Mouse (Mus musculus) lung, embryonic 16.5 days (tissue): Measurements from ENCODE around the gene Fam78b. TPM values are rescaled to one million over a fixed set of nuclear protein-coding genes. Genes with fewer than 3 reads are reported as not detected.

Experiments used
- ATAC-seq: fragments of 200-750 bp; cut with Nextera tagmentation; 2 replicates; pipeline ENCODE4 v1.8.0; 2017; ENCODE audit warnings: low read depth, mild to moderate bottlenecking, moderate library complexity
- H3K27ac ChIP-seq: fragments of 300-500 bp; sonication (generic); 2 replicates; pipeline ENCODE4 v1.5.1; 2014; ENCODE audit warnings: mild to moderate bottlenecking, control low read depth, low read length
- H3K27me3 ChIP-seq: fragments of 300-500 bp; sonication (generic); 2 replicates; pipeline ENCODE4 v1.6.1; 2014; ENCODE audit warnings: low read depth, low read length, mixed read lengths; ENCODE audit not compliant: control insufficient read depth, insufficient read depth
- H3K36me3 ChIP-seq: fragments of 300-500 bp; sonication (generic); 2 replicates; pipeline ENCODE4 v1.6.1; 2014; ENCODE audit warnings: low read length; ENCODE audit not compliant: control insufficient read depth, insufficient read depth
- H3K4me1 ChIP-seq: fragments of 300-500 bp; sonication (generic); replicated peaks from 2 replicates; pipeline ENCODE4 v1.6.1; 2014; ENCODE audit warnings: low read length, mixed read lengths; ENCODE audit not compliant: control insufficient read depth, insufficient read depth
- H3K4me2 ChIP-seq: fragments of 300-500 bp; sonication (generic); 2 replicates; pipeline ENCODE4 v1.6.1; 2014; ENCODE audit warnings: low read depth, low read length, control low read depth
- H3K4me3 ChIP-seq: fragments of 300-500 bp; sonication (generic); 2 replicates; pipeline ENCODE4 v1.5.1; 2014; ENCODE audit warnings: mild to moderate bottlenecking, low read length, control low read depth
- H3K9ac ChIP-seq: fragments of 300-500 bp; sonication (generic); 2 replicates; pipeline ENCODE4 v1.6.1; 2014; ENCODE audit warnings: low read length, control low read depth
- H3K9me3 ChIP-seq: fragments of 300-500 bp; sonication (generic); 2 replicates; pipeline ENCODE4 v1.6.1; 2016; ENCODE audit warnings: low read length; ENCODE audit not compliant: control insufficient read depth
- WGBS: fragments of 180-500 bp; shearing (Covaris S2); extraction: QIAGEN DNeasy Blood & Tissue Kit; methylation state at CpG from one replicate; pipeline ENCODE4 v1.1.7; 2014; 5-methylcytosine and 5-hydroxymethylcytosine counted together
- polyA plus RNA-seq: library from polyadenylated mRNA; unstranded; fragments of >200 nt; fragmentation: Nextera tagmentation; extraction: Ambion mirVana; gene quantifications from 2 replicates; pipeline ENCODE4 v1.2.1, GENCODE M21; 2015

Gene Fam78b
- polyA plus RNA-seq, 1 experiment from 2014 or later: 0.18 TPM

DNA sequence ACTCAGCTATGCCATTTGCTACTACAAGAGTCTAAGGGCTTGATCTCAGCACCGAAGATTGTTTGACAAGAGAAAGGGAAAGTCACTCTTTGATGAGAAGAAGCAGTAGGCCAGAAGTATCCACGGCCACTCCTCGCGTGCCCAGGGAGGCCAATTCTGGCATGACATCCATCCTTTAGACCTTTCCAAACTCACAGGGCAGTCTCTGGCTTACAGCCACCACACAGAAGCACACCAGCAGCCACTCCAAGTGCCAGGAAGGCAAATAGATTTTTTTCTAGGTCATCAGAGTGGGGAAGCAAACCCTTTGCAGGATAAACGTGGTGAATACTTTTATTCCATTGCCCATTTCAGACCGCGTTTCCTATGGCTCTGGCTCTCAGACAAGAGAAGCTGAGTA lies 97.5 kb downstream of the Fam78b start:
- Histone ChIP-seq H3K4me2 (no peak overlapping the region), H3K27ac (no peak overlapping the region), H3K36me3 (no peaks in the 10 kb centered on the region), H3K9ac (no peak overlapping the region), H3K9me3 (no peaks in the 10 kb centered on the region), H3K27me3 (no peaks in the 10 kb centered on the region), H3K4me3 (no peak overlapping the region), H3K4me1 (no peaks in the 10 kb centered on the region; the same call in 1 of the 2 replicates)
- 64% methylated on average over 7 of the region's 7 CpGs for WGBS
- ATAC-seq: no peak

- no peaks in the 10 kb centered on the region for H3K27me3 ChIP-seq
- no peaks in the 10 kb centered on the region; the same call in 1 of the 2 replicates for H3K4me1 ChIP-seq
- 52% methylated on average over 8 of the region's 8 CpGs for WGBS
- H3K9me3 ChIP-seq: no peaks in the 10 kb centered on the region
- no peak overlapping the region for H3K4me2 ChIP-seq
- no peaks in the 10 kb centered on the region for H3K36me3 ChIP-seq
- no peak overlapping the region for H3K27ac ChIP-seq
- H3K4me3 ChIP-seq: no peak overlapping the region
- H3K9ac ChIP-seq: no peak overlapping the region
- no peak for ATAC-seq
These were observed 100.8 kb downstream of the Fam78b start for GRCm38 (mm10) chr1:167102046-167102445.

DNA sequence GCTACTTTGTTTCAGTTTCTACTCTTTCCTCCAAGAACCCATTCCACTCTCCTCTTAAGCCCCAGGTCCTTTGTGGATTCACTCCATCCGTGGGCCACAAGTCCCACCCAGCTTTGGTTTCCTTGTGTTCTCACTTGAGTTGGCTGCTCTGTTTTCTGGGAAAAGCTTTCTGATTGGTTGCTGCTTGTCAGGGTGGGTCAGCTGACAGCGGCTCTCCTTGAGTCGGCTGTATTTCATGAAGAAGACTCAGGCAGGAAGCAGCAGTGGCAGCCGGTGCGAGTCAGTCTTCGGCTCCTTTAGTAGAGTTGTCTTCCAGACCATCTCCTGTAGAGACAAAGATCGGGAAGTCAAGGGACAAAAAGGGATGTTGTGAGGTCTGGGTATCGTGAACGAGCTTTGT lies 101.3 kb downstream of the Fam78b start:
- Histone ChIP-seq H3K27me3 (no peaks in the 10 kb centered on the region), H3K27ac (no peak overlapping the region), H3K4me1 (no peaks in the 10 kb centered on the region; the same call in 1 of the 2 replicates), H3K9me3 (no peaks in the 10 kb centered on the region), H3K4me2 (no peak overlapping the region), H3K36me3 (no peaks in the 10 kb centered on the region), H3K9ac (no peak overlapping the region), H3K4me3 (no peak overlapping the region)
- 65% methylated on average over 9 of the region's 9 CpGs for WGBS
- no peak for ATAC-seq

- WGBS: 35% methylated on average over 5 of the region's 5 CpGs
- H3K4me1 ChIP-seq: no peaks in the 10 kb centered on the region; the same call in 1 of the 2 replicates
- H3K27me3 ChIP-seq: no peaks in the 10 kb centered on the region
- no peak overlapping the region for H3K4me2 ChIP-seq
- no peak overlapping the region for H3K4me3 ChIP-seq
- no peak overlapping the region for H3K9ac ChIP-seq
- no peaks in the 10 kb centered on the region for H3K36me3 ChIP-seq
- peaks cover 3% of the 10 kb centered on the region; the same call in 1 of the 2 replicates for H3K9me3 ChIP-seq
- no peak for ATAC-seq
- H3K27ac ChIP-seq: no peak overlapping the region
These were observed 103.9 kb downstream of the Fam78b start for GRCm38 (mm10) chr1:167104956-167105626.

- WGBS: 78% methylated on average over 4 of the region's 4 CpGs
- Histone ChIP-seq H3K36me3 (no peaks in the 10 kb centered on the region), H3K9me3 (peaks cover 3% of the 10 kb centered on the region; the same call in 1 of the 2 replicates), H3K9ac (no peak overlapping the region), H3K27ac (no peak overlapping the region), H3K27me3 (no peaks in the 10 kb centered on the region), H3K4me2 (no peak overlapping the region), H3K4me1 (no peaks in the 10 kb centered on the region; the same call in 1 of the 2 replicates), H3K4me3 (no peak overlapping the region)
- ATAC-seq: no peak
These were observed 104.7 kb downstream of the Fam78b start for GRCm38 (mm10) chr1:167105916-167106315.

- Histone ChIP-seq H3K27me3 (no peaks in the 10 kb centered on the region), H3K9me3 (peaks cover 3% of the 10 kb centered on the region; the same call in 1 of the 2 replicates), H3K9ac (no peak overlapping the region), H3K4me2 (no peak overlapping the region), H3K27ac (no peak overlapping the region), H3K36me3 (no peaks in the 10 kb centered on the region), H3K4me1 (no peaks in the 10 kb centered on the region), H3K4me3 (no peak overlapping the region)
- no peak for ATAC-seq
- 72% methylated on average over 8 of the region's 8 CpGs for WGBS
These were observed 107.8 kb downstream of the Fam78b start for GRCm38 (mm10) chr1:167108973-167109509.

DNA sequence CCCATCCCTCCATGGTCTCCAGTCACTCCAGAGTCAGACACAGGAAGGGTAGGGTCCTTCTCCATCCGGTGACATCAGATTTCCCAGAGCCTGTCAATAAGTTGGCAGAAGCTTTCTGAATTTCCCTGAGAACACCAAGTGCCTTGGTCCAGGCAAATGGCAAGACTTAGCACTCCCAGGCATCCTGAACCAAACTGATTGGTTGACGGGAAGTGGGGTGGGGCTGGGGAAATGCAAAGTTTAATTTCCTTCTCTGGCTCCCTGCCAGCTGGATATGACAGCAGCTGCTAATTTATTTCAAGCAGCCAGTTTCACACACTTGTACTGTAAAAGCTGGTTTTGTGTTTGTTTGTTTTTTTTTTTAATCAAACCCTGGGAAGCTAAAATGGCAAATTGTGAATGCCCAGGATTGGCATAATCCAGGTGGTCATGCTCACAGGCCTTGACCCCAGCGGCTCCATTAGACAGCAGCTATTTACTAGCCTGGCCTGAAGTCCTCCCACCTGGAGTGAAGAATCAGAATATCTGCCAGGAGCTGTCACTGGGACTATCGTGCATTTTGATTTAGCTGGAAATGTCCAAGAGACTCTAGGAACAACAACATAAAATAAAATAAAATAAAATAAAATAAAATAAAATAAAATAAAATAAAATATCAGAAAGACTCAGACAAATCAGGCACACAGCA lies 113.3 kb downstream of the Fam78b start:
- no peaks in the 10 kb centered on the region for H3K36me3 ChIP-seq
- ATAC-seq: no peak

GRCm38 (mm10) chr1:167115121-167115520 lies 113.9 kb downstream of the Fam78b start:
- Histone ChIP-seq H3K27me3 (no peaks in the 10 kb centered on the region), H3K4me3 (no peak overlapping the region), H3K9me3 (no peaks in the 10 kb centered on the region), H3K4me1 (no peaks in the 10 kb centered on the region), H3K4me2 (no peak overlapping the region), H3K9ac (no peak overlapping the region), H3K27ac (no peak overlapping the region), H3K36me3 (no peaks in the 10 kb centered on the region)
- WGBS: 20% methylated on average over 4 of the region's 4 CpGs
- no peak for ATAC-seq

More for the DNA sequence above, 113.3 kb downstream of the Fam78b start:
- Histone ChIP-seq H3K4me3 (no peak overlapping the region), H3K27ac (no peak overlapping the region), H3K4me1 (no peaks in the 10 kb centered on the region), H3K9ac (no peak overlapping the region), H3K27me3 (no peaks in the 10 kb centered on the region), H3K9me3 (no peaks in the 10 kb centered on the region), H3K4me2 (no peak overlapping the region)
- WGBS: 44% methylated on average over 4 of the region's 4 CpGs

DNA sequence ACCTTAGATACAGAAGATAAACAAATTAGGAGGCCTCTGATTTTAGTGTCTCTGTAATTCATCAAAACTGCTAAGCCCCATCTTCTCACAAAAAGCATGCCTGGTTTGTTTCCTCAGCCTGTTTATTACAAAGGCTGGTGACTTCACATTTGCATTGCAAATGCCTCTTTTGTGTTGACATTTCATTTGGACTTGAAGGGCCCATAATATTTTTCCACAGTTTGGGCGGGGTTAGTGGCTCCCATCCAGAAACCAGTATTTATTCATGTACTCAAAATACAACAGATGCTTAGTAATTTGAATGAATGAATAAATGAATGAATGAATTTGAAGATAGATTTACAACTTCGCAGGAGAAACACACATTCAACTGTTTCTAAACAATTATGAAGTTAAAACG lies 115.5 kb downstream of the Fam78b start:
- Histone ChIP-seq H3K9me3 (no peaks in the 10 kb centered on the region), H3K9ac (no peak overlapping the region), H3K36me3 (no peaks in the 10 kb centered on the region), H3K4me3 (no peak overlapping the region), H3K4me2 (no peak overlapping the region), H3K4me1 (no peaks in the 10 kb centered on the region), H3K27ac (no peak overlapping the region), H3K27me3 (no peaks in the 10 kb centered on the region)
- 62% methylated on average over 3 of the region's 3 CpGs for WGBS
- ATAC-seq: no peak
